Mouse (Mus musculus) 3134 (cell line): ENCODE results near the gene 4921517D22Rik.

Source experiments
- DNase-seq: peaks from one replicate; pipeline ENCODE4 v3.0.0-alpha.2; 2011; ENCODE audit warnings: low spot score; ENCODE audit not compliant: insufficient read length; ENCODE audit errors: extremely low read depth

Gene 4921517D22Rik

GRCm38 (mm10) chr13:59695781-59696180 is 1.9 kb upstream of the 4921517D22Rik start:
- DNase-seq: no peak

- DNase-seq: no peak
These were observed 2.4 kb downstream of the 4921517D22Rik start for GRCm38 (mm10) chr13:59691478-59691877.

GRCm38 (mm10) chr13:59690576-59690975 is 3.3 kb downstream of the 4921517D22Rik start:
- DNase-seq: no peak

- no peak for DNase-seq
These were observed 4.1 kb downstream of the 4921517D22Rik start for GRCm38 (mm10) chr13:59689843-59690242.

GRCm38 (mm10) chr13:59689313-59689712 is 4.6 kb downstream of the 4921517D22Rik start:
- no peak for DNase-seq

GRCm38 (mm10) chr13:59688338-59688770 is 5.6 kb downstream of the 4921517D22Rik start:
- no peak for DNase-seq

- no peak for DNase-seq
These were observed 8.7 kb downstream of the 4921517D22Rik start for GRCm38 (mm10) chr13:59685236-59685635.

GRCm38 (mm10) chr13:59682629-59683028 is 11.3 kb downstream of the 4921517D22Rik start:
- DNase-seq: no peak

GRCm38 (mm10) chr13:59679908-59680307 is 14.0 kb downstream of the 4921517D22Rik start:
- DNase-seq: no peak

- no peak for DNase-seq
These were observed 14.6 kb downstream of the 4921517D22Rik start for GRCm38 (mm10) chr13:59679306-59679705.

- DNase-seq: no peak
These were observed 17.3 kb downstream of the 4921517D22Rik start for GRCm38 (mm10) chr13:59676316-59677229.

GRCm38 (mm10) chr13:59675151-59676011 is 18.5 kb downstream of the 4921517D22Rik start, which contains the start of gene Golm1:
TSS of gene Golm1 (minus strand) at chr13:59675811.
- DNase-seq: peak; percentile 73

- DNase-seq: peak; percentile 46
These were observed 19.2 kb downstream of the 4921517D22Rik start for GRCm38 (mm10) chr13:59674761-59675150.

GRCm38 (mm10) chr13:59674215-59674614 is 19.7 kb downstream of the 4921517D22Rik start:
- peak; percentile 15 for DNase-seq

- DNase-seq: no peak
These were observed 20.3 kb downstream of the 4921517D22Rik start for GRCm38 (mm10) chr13:59673597-59673996.

GRCm38 (mm10) chr13:59672248-59672647 is 21.7 kb downstream of the 4921517D22Rik start:
- DNase-seq: no peak

GRCm38 (mm10) chr13:59671521-59671920 is 22.4 kb downstream of the 4921517D22Rik start:
- no peak for DNase-seq

- DNase-seq: no peak
These were observed 24.0 kb downstream of the 4921517D22Rik start for GRCm38 (mm10) chr13:59669946-59670345.

- DNase-seq: no peak
These were observed 25.3 kb downstream of the 4921517D22Rik start for GRCm38 (mm10) chr13:59668501-59669093.

GRCm38 (mm10) chr13:59667763-59668162 is 26.1 kb downstream of the 4921517D22Rik start:
- DNase-seq: no peak
